Mouse (Mus musculus) liver, adult (tissue): ENCODE measurements around the gene Gin1.
A peak's percentile ranks its signal among the peaks of the same experiment; 100 is the strongest.

Experiments
- GATA4 ChIP-seq: IDR thresholded peaks from 2 replicates; pipeline ENCODE4 v1.6.1; 2014; ENCODE audit warnings: mild to moderate bottlenecking, low read length; ENCODE audit not compliant: insufficient replicate concordance

The Gin1 gene

GRCm38 (mm10) chr1:97771727-97772126 lies 1.8 kb downstream of the Gin1 start:
- no peak for TF ChIP-seq GATA4

GRCm38 (mm10) chr1:97773362-97773761 lies 3.4 kb downstream of the Gin1 start:
- no peak for TF ChIP-seq GATA4

GRCm38 (mm10) chr1:97773973-97774372 lies 4.0 kb downstream of the Gin1 start:
- no peak for TF ChIP-seq GATA4

- no peak for TF ChIP-seq GATA4
Measured at GRCm38 (mm10) chr1:97781674-97782073, 11.7 kb downstream of the Gin1 start.

GRCm38 (mm10) chr1:97784928-97785327 lies 15.0 kb downstream of the Gin1 start:
- no peak for TF ChIP-seq GATA4

- no peak for TF ChIP-seq GATA4
Measured at GRCm38 (mm10) chr1:97785685-97786393, 15.9 kb downstream of the Gin1 start.

- TF ChIP-seq GATA4 = no peak
Measured at GRCm38 (mm10) chr1:97787674-97788073, 17.7 kb downstream of the Gin1 start.

- no peak for TF ChIP-seq GATA4
Measured at GRCm38 (mm10) chr1:97788490-97788889, 18.5 kb downstream of the Gin1 start.

- TF ChIP-seq GATA4 = no peak
Measured at GRCm38 (mm10) chr1:97794110-97794509, 24.1 kb downstream of the Gin1 start.

GRCm38 (mm10) chr1:97795936-97796335 lies 26.0 kb downstream of the Gin1 start:
- TF ChIP-seq GATA4 = no peak

- no peak for TF ChIP-seq GATA4
Measured at GRCm38 (mm10) chr1:97802207-97802902, 32.4 kb downstream of the Gin1 start.

GRCm38 (mm10) chr1:97804520-97804919 lies 34.5 kb downstream of the Gin1 start:
- no peak for TF ChIP-seq GATA4

- no peak for TF ChIP-seq GATA4
Measured at GRCm38 (mm10) chr1:97809255-97809912, 39.4 kb downstream of the Gin1 start.

GRCm38 (mm10) chr1:97821282-97821681 lies 51.3 kb downstream of the Gin1 start:
- TF ChIP-seq GATA4 = no peak

GRCm38 (mm10) chr1:97822203-97822602 lies 52.2 kb downstream of the Gin1 start:
- peak; percentile 54; the same call in 1 of the 2 replicates for TF ChIP-seq GATA4

- TF ChIP-seq GATA4 = no peak
Measured at GRCm38 (mm10) chr1:97822904-97823303, 52.9 kb downstream of the Gin1 start.

GRCm38 (mm10) chr1:97827566-97827965 lies 57.6 kb downstream of the Gin1 start:
- no peak for TF ChIP-seq GATA4

- no peak for TF ChIP-seq GATA4
Measured at GRCm38 (mm10) chr1:97828087-97828486, 58.1 kb downstream of the Gin1 start.
